Mouse (Mus musculus): ENCODE measurements around the gene Crnkl1. TPM values are rescaled to one million over a fixed set of nuclear protein-coding genes. Genes with fewer than 3 reads are reported as not detected.

Gene Crnkl1
- polyA plus RNA-seq, 1 experiment from 2014 or later = 27.6 TPM

DNA sequence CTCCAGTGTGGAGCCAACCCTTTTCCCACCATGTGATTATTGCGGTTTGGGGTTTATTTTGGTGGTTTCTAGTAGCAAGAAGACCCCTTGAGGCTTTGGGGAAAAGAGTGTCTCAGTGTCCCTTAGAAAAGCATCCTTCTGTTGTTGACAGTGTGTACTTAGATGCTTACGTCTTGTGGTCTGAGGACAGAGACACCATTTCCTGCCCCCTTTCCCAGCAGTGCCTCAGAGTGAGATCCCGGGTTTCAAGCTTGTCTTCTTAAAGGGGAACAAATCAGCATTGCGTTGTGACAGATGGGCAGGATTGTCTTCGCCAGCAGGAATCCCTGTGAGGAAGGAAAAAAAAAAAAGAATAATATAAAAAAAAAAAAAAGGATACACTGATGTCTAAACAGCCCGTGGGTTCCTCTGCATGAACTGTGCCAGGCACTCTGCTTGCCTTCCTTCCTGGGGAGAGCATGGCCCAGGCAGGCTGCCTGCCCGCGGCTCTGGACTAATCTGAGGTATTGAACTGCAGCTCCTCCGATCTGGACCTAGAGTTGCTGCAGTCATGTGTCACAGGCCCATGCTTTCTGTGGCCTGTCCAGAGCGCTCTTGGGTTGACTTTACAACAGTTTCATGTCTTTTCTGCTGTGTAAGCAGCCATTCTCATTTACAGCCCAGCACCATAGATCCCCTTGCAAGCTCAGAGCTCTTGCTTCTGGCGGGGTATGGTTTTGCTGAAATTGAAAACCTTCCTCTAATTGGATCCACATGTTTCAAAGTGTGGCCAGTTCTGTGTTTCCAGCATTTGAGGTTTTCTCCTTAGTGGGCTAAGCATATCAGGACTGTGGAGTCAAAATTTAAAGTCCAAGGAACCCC is 53.7 kb downstream of the Crnkl1 start:
- Histone ChIP-seq H3K9ac (replicated peaks; ENCODE audit: low read length) (no peak overlapping the region), H3K4me1 (ENCODE audit: insufficient read depth, low read length) (peaks cover 26% of the 10 kb centered on the region), H3K36me3 (ENCODE audit: insufficient read depth, low read length) (peaks cover 63% of the 10 kb centered on the region), H3K27me3 (ENCODE audit: insufficient read depth, low read length) (no peaks in the 10 kb centered on the region), H3K27ac (ENCODE audit: low read length) (0 out of 2 replicates have a peak overlapping the region, but pooled peaks have one; percentile 7), H3K4me3 (ENCODE audit: low read length) (no peak overlapping the region), H3K9me3 (ENCODE audit: low read length) (peaks cover 4% of the 10 kb centered on the region; the same call in 1 of the 2 replicates), H3K4me2 (replicated peaks; ENCODE audit: low read depth, low read length) (no peak overlapping the region)
- WGBS = 63% methylated on average over 11 of the region's 11 CpGs
- no peak for ATAC-seq (ENCODE audit: low FRiP score, low TSS enrichment)

GRCm38 (mm10) chr2:145877191-145877590 is 57.6 kb downstream of the Crnkl1 start:
- 93% methylated on average over 3 of the region's 3 CpGs for WGBS
- peaks cover 47% of the 10 kb centered on the region for H3K36me3 ChIP-seq (ENCODE audit: insufficient read depth, low read length)

GRCm38 (mm10) chr2:145874879-145875482 is 59.8 kb downstream of the Crnkl1 start:
- no peak overlapping the region for H3K9ac ChIP-seq (replicated peaks; ENCODE audit: low read length)
- no peak overlapping the region for H3K4me2 ChIP-seq (replicated peaks; ENCODE audit: low read depth, low read length)
- H3K4me3 ChIP-seq (ENCODE audit: low read length) = no peak overlapping the region
- ATAC-seq (ENCODE audit: low FRiP score, low TSS enrichment) = no peak
- H3K9me3 ChIP-seq (ENCODE audit: low read length) = no peaks in the 10 kb centered on the region
- peaks cover 35% of the 10 kb centered on the region for H3K36me3 ChIP-seq (ENCODE audit: insufficient read depth, low read length)
- no peaks in the 10 kb centered on the region for H3K4me1 ChIP-seq (ENCODE audit: insufficient read depth, low read length)
- WGBS = 66% methylated on average over 3 of the region's 3 CpGs
- H3K27me3 ChIP-seq (ENCODE audit: insufficient read depth, low read length) = no peaks in the 10 kb centered on the region
- no peak overlapping the region for H3K27ac ChIP-seq (ENCODE audit: low read length)

More at GRCm38 (mm10) chr2:145877191-145877590, 57.6 kb downstream of the Crnkl1 start:
- no peak overlapping the region for H3K4me3 ChIP-seq (ENCODE audit: low read length)
- no peak overlapping the region for H3K4me2 ChIP-seq (replicated peaks; ENCODE audit: low read depth, low read length)
- H3K9ac ChIP-seq (replicated peaks; ENCODE audit: low read length) = no peak overlapping the region
- H3K9me3 ChIP-seq (ENCODE audit: low read length) = peaks cover 4% of the 10 kb centered on the region; the same call in 1 of the 2 replicates
- no peaks in the 10 kb centered on the region for H3K27me3 ChIP-seq (ENCODE audit: insufficient read depth, low read length)
- ATAC-seq (ENCODE audit: low FRiP score, low TSS enrichment) = no peak
- H3K27ac ChIP-seq (ENCODE audit: low read length) = no peak overlapping the region
- no peaks in the 10 kb centered on the region for H3K4me1 ChIP-seq (ENCODE audit: insufficient read depth, low read length)

GRCm38 (mm10) chr2:145873953-145874352 is 60.9 kb downstream of the Crnkl1 start:
- H3K36me3 ChIP-seq (ENCODE audit: insufficient read depth, low read length) = peaks cover 32% of the 10 kb centered on the region
- no peak overlapping the region for H3K4me2 ChIP-seq (replicated peaks; ENCODE audit: low read depth, low read length)
- H3K4me1 ChIP-seq (ENCODE audit: insufficient read depth, low read length) = no peaks in the 10 kb centered on the region
- WGBS = 85% methylated on average over 1 of the region's 1 CpGs
- no peak overlapping the region for H3K9ac ChIP-seq (replicated peaks; ENCODE audit: low read length)
- H3K9me3 ChIP-seq (ENCODE audit: low read length) = no peaks in the 10 kb centered on the region
- H3K4me3 ChIP-seq (ENCODE audit: low read length) = no peak overlapping the region
- ATAC-seq (ENCODE audit: low FRiP score, low TSS enrichment) = no peak
- H3K27me3 ChIP-seq (ENCODE audit: insufficient read depth, low read length) = no peaks in the 10 kb centered on the region
- H3K27ac ChIP-seq (ENCODE audit: low read length) = no peak overlapping the region

- 88% methylated on average over 1 of the region's 1 CpGs for WGBS
- Histone ChIP-seq H3K4me3 (ENCODE audit: low read length) (no peak overlapping the region), H3K27me3 (ENCODE audit: insufficient read depth, low read length) (no peaks in the 10 kb centered on the region), H3K27ac (ENCODE audit: low read length) (no peak overlapping the region), H3K9me3 (ENCODE audit: low read length) (no peaks in the 10 kb centered on the region), H3K36me3 (ENCODE audit: insufficient read depth, low read length) (peaks cover 24% of the 10 kb centered on the region), H3K9ac (replicated peaks; ENCODE audit: low read length) (no peak overlapping the region), H3K4me2 (replicated peaks; ENCODE audit: low read depth, low read length) (no peak overlapping the region), H3K4me1 (ENCODE audit: insufficient read depth, low read length) (no peaks in the 10 kb centered on the region)
- ATAC-seq (ENCODE audit: low FRiP score, low TSS enrichment) = no peak
Measured at GRCm38 (mm10) chr2:145872099-145872498, 62.7 kb downstream of the Crnkl1 start.

- Histone ChIP-seq H3K4me1 (ENCODE audit: insufficient read depth, low read length) (no peaks in the 10 kb centered on the region), H3K9ac (replicated peaks; ENCODE audit: low read length) (no peak overlapping the region), H3K36me3 (ENCODE audit: insufficient read depth, low read length) (peaks cover 25% of the 10 kb centered on the region), H3K27ac (ENCODE audit: low read length) (no peak overlapping the region), H3K9me3 (ENCODE audit: low read length) (no peaks in the 10 kb centered on the region), H3K27me3 (ENCODE audit: insufficient read depth, low read length) (no peaks in the 10 kb centered on the region), H3K4me3 (ENCODE audit: low read length) (no peak overlapping the region), H3K4me2 (replicated peaks; ENCODE audit: low read depth, low read length) (no peak overlapping the region)
- WGBS = 80% methylated on average over 4 of the region's 4 CpGs
- no peak for ATAC-seq (ENCODE audit: low FRiP score, low TSS enrichment)
Measured at GRCm38 (mm10) chr2:145871308-145871707, 63.5 kb downstream of the Crnkl1 start.

Small RNA genes lying within 50 kb of the gene (microRNA-seq; reads per million reads assigned to microRNA genes)
- gene Gm25026 = not detected

Other genes starting within 250 kb of the Crnkl1 start
- 170 and 177 TPM in 2 replicates for gene Naa20, start 32.9 kb downstream of the Crnkl1 start, polyA plus RNA-seq (2015; fragmentation: Nextera tagmentation; extraction: Ambion mirVana)
- gene Cfap61, start 230 bp downstream of the Crnkl1 start, polyA plus RNA-seq (2015; fragmentation: Nextera tagmentation; extraction: Ambion mirVana) = 0.67 and 2.2 TPM in 2 replicates